12 mouse cellular contexts compared by ENCODE assay signal in the genomic region with DNA sequence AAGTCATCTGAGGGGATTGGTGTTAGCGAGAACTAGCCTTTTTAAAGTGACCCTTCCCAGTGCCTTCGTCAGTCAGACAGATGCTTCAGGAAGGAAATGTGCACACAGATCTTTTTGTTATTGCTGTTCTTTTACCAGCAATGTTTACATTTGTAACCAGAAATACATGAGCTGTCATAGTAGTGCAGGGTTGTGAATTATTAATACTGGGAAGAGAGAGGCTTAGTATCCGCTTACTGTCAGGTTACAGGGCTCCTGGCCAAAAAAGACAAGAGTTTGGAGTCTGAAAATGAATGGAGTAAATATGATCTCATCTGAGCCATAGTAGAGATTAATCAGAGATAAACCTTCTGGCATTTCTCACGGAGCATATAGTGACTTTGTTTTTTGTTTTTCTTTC.
"Had no signal": no experiment of that assay in that cellular context is flagged by ENCODE, and none has a peak within 500 bp of the region (broad histone marks: within the 10 kb centered on the region; RNA-seq: fewer than 3 reads in every experiment).

No protein-coding gene starts in this region.

- H3K4me3 ChIP-seq: intestine, embryonic 15.5 days; left cerebral cortex, adult 2 months; limb, embryonic 15.5 days; liver, embryonic 12.5 days; midbrain, embryonic 12.5 days; neural tube, embryonic 13.5 days had no signal

- H3K9me3 ChIP-seq: intestine, embryonic 15.5 days; limb, embryonic 15.5 days; liver, embryonic 12.5 days; midbrain, embryonic 12.5 days; neural tube, embryonic 13.5 days had no signal

- DNase-seq: kidney, adult 8-10 months; kidney, postnatal 25 days; retina, postnatal 1 day; right cerebral cortex, postnatal 4 days; spleen, adult 18-20 months had no signal

- ATAC-seq: intestine, embryonic 15.5 days; liver, embryonic 12.5 days; midbrain, embryonic 16.5 days had no signal

- H3K36me3 ChIP-seq: intestine, embryonic 15.5 days; limb, embryonic 15.5 days; liver, embryonic 12.5 days; midbrain, embryonic 12.5 days; neural tube, embryonic 13.5 days had no signal

- H3K9ac ChIP-seq: intestine, embryonic 15.5 days; limb, embryonic 15.5 days; liver, embryonic 12.5 days; midbrain, embryonic 12.5 days; neural tube, embryonic 13.5 days had no signal

- H3K27me3 ChIP-seq: intestine, embryonic 15.5 days; limb, embryonic 15.5 days; liver, embryonic 12.5 days; midbrain, embryonic 12.5 days; neural tube, embryonic 13.5 days had no signal

- H3K4me1 ChIP-seq: intestine, embryonic 15.5 days; limb, embryonic 15.5 days; liver, embryonic 12.5 days; midbrain, embryonic 12.5 days; neural tube, embryonic 13.5 days had no signal

- H3K27ac ChIP-seq: intestine, embryonic 15.5 days; left cerebral cortex, adult 2 months; limb, embryonic 15.5 days; liver, embryonic 12.5 days; midbrain, embryonic 12.5 days; neural tube, embryonic 13.5 days had no signal

- H3K4me2 ChIP-seq: intestine, embryonic 15.5 days; limb, embryonic 15.5 days; liver, embryonic 12.5 days; midbrain, embryonic 12.5 days; neural tube, embryonic 13.5 days had no signal
